ENCODE assay signal across 9 mouse cellular contexts in genomic region chr11:7160637-7161101, GRCm38 (mm10). TPM values are rescaled to one million over a fixed set of nuclear protein-coding genes. Genes with fewer than 3 reads are reported as not detected.
A peak's percentile ranks its signal among the peaks of the same experiment; 100 is the strongest.
DNase-seq lines count a peak whose midpoint lies in the region; ATAC-seq and TF ChIP-seq lines count a peak whose summit lies in the region.
"Had no signal": no experiment of that assay in that cellular context is flagged by ENCODE, and none has a peak within 500 bp of the region (broad histone marks: within the 10 kb centered on the region; RNA-seq: fewer than 3 reads in every experiment).

No protein-coding gene starts in this region.

- H3K4me1 ChIP-seq in lung, embryonic 16.5 days (replicated peaks; ENCODE audit: control insufficient read depth, insufficient read depth, low read length), result peaks cover 13% of the 10 kb centered on the region
- 0 out of 2 replicates have a peak, but pooled peaks cover 2% of the 10 kb centered on the region for H3K4me1 ChIP-seq in forebrain, embryonic 16.5 days (replicated peaks; ENCODE audit: control insufficient read depth, insufficient read depth, low read length)
- H3K4me1 ChIP-seq in liver, embryonic 14.5 days (replicated peaks; ENCODE audit: control insufficient read depth in 2 of 2, insufficient read depth in 2 of 2, low read length in 1 of 2), result peaks cover 0 to 24% of the 10 kb centered on the region in 2 experiments; a peak in 3 of 4 replicates

- H3K27ac ChIP-seq in lung, embryonic 16.5 days (ENCODE audit: low read length), result peak overlapping the region; percentile 7
- no peak overlapping the region for H3K27ac ChIP-seq in forebrain, embryonic 16.5 days (ENCODE audit: low read length)
- no peak overlapping the region for H3K27ac ChIP-seq in liver, embryonic 14.5 days

- TF ChIP-seq CTCF in liver, embryonic 14.5 days (IDR thresholded peaks at IDR 0.05; ENCODE audit: low read depth), result no peak

- no peak for DNase-seq in lung, postnatal 25 days (ENCODE audit: low spot score)
- no peak for DNase-seq in liver, embryonic 14.5 days (ENCODE audit: low read depth in 3 of 3, low spot score in 3 of 3)
- peak; percentile 44 to 63 for DNase-seq in thymus, postnatal 36 days
- DNase-seq in spleen, adult 18-20 months, result no peak
- no peak for DNase-seq in right cerebral cortex, postnatal 4 days
- DNase-seq: lung, adult 18-20 months had no signal

- H3K9me3 ChIP-seq in lung, embryonic 16.5 days (ENCODE audit: control insufficient read depth, low read length), result no peaks in the 10 kb centered on the region
- H3K9me3 ChIP-seq in forebrain, embryonic 16.5 days (ENCODE audit: control insufficient read depth, low read length), result no peaks in the 10 kb centered on the region
- no peaks in the 10 kb centered on the region for H3K9me3 ChIP-seq in liver, embryonic 14.5 days (ENCODE audit: control insufficient read depth, low read length)

- no peak overlapping the region for H3K4me3 ChIP-seq in lung, embryonic 16.5 days (ENCODE audit: low read length)
- no peak overlapping the region for H3K4me3 ChIP-seq in forebrain, embryonic 16.5 days (replicated peaks; ENCODE audit: low read length)
- H3K4me3 ChIP-seq in liver, embryonic 14.5 days (ENCODE audit: insufficient read depth in 1 of 2, low read depth in 2 of 2, low read length in 2 of 2), result no peak overlapping the region

- no peak overlapping the region for H3K4me2 ChIP-seq in lung, embryonic 16.5 days (ENCODE audit: low read depth, low read length)
- no peak overlapping the region for H3K4me2 ChIP-seq in forebrain, embryonic 16.5 days (ENCODE audit: low read length)
- H3K4me2 ChIP-seq in liver, embryonic 14.5 days (ENCODE audit: low read depth), result no peak overlapping the region

- WGBS in lung, embryonic 16.5 days, result 26% methylated on average over 4 of the region's 4 CpGs
- 51% methylated on average over 4 of the region's 4 CpGs for WGBS in forebrain, embryonic 16.5 days
- 31% methylated on average over 4 of the region's 4 CpGs for WGBS in liver, embryonic 14.5 days (ENCODE audit: insufficient replicate concordance)

- H3K36me3 ChIP-seq in lung, embryonic 16.5 days (ENCODE audit: control insufficient read depth, insufficient read depth, low read length), result no peaks in the 10 kb centered on the region
- no peaks in the 10 kb centered on the region for H3K36me3 ChIP-seq in forebrain, embryonic 16.5 days (ENCODE audit: control insufficient read depth, insufficient read depth)
- H3K36me3 ChIP-seq in liver, embryonic 14.5 days (replicated peaks; ENCODE audit: control insufficient read depth, insufficient read depth, low read depth), result no peaks in the 10 kb centered on the region

- H3K9ac ChIP-seq in lung, embryonic 16.5 days (ENCODE audit: low read length), result no peak overlapping the region
- H3K9ac ChIP-seq in forebrain, embryonic 16.5 days (replicated peaks; ENCODE audit: low read depth, low read length), result no peak overlapping the region
- H3K9ac ChIP-seq in liver, embryonic 14.5 days (replicated peaks), result no peak overlapping the region

- no peak for TF ChIP-seq EP300 in liver, embryonic 14.5 days (IDR thresholded peaks at IDR 0.05; ENCODE audit: low read depth)

- peak; percentile 82 for ATAC-seq in lung, embryonic 16.5 days (ENCODE audit: low read depth)
- peak; percentile 46; the same call in 1 of the 2 replicates for ATAC-seq in forebrain, embryonic 16.5 days
- ATAC-seq in liver, embryonic 14.5 days (ENCODE audit: insufficient read depth), result peak; percentile 44; the same call in 1 of the 2 replicates
- no peak for ATAC-seq in monocyte, adult 5-6 weeks (replicated peaks; ENCODE audit: insufficient number of reproducible peaks, low FRiP score, low TSS enrichment, poor library complexity, severe bottlenecking)

- no peaks in the 10 kb centered on the region for H3K27me3 ChIP-seq in lung, embryonic 16.5 days (ENCODE audit: control insufficient read depth, insufficient read depth, low read depth, low read length)
- no peaks in the 10 kb centered on the region for H3K27me3 ChIP-seq in forebrain, embryonic 16.5 days (replicated peaks; ENCODE audit: control insufficient read depth, insufficient read depth, low read length)
- no peaks in the 10 kb centered on the region for H3K27me3 ChIP-seq in liver, embryonic 14.5 days (ENCODE audit: control insufficient read depth, insufficient read depth, low read length)

RNA-seq across cellular contexts. Expression of gene Gm11985, which starts 27.7 kb away (rescaled TPM):
- 0.15 TPM in 1 of 2 replicates, not detected in the other for polyA plus RNA-seq in lung, embryonic 16.5 days (2015; fragmentation: Nextera tagmentation; extraction: Ambion mirVana)
- not detected in 2 replicates for polyA plus RNA-seq in forebrain, embryonic 16.5 days (2015; fragmentation: Nextera tagmentation; extraction: Ambion mirVana)
- polyA plus RNA-seq in liver, embryonic 14.5 days (2012; rRNA removed), result not detected in 2 replicates
- polyA plus RNA-seq in liver, embryonic 14.5 days (2014; fragmentation: Nextera tagmentation; extraction: Ambion mirVana), result not detected in 2 replicates
- not detected in 3 replicates for total RNA-seq in monocyte, adult 5-6 weeks (2017)

RNA-seq across cellular contexts. Expression of gene Igfbp1, which starts 36.9 kb away (rescaled TPM):
- 0.58 and 3.4 TPM in 2 replicates for polyA plus RNA-seq in lung, embryonic 16.5 days (2015; fragmentation: Nextera tagmentation; extraction: Ambion mirVana)
- 0.23 TPM in 1 of 2 replicates, not detected in the other for polyA plus RNA-seq in forebrain, embryonic 16.5 days (2015; fragmentation: Nextera tagmentation; extraction: Ambion mirVana)
- 48.0 and 51.7 TPM in 2 replicates for polyA plus RNA-seq in liver, embryonic 14.5 days (2012; rRNA removed)
- polyA plus RNA-seq in liver, embryonic 14.5 days (2014; fragmentation: Nextera tagmentation; extraction: Ambion mirVana), result 56.3 and 62.0 TPM in 2 replicates
- total RNA-seq in monocyte, adult 5-6 weeks (2017), result not detected in 3 replicates

RNA-seq across cellular contexts. Expression of gene Igfbp3, which starts 53.1 kb away (rescaled TPM):
- 14.8 and 16.4 TPM in 2 replicates for polyA plus RNA-seq in lung, embryonic 16.5 days (2015; fragmentation: Nextera tagmentation; extraction: Ambion mirVana)
- 51.1 and 62.5 TPM in 2 replicates for polyA plus RNA-seq in forebrain, embryonic 16.5 days (2015; fragmentation: Nextera tagmentation; extraction: Ambion mirVana)
- 13.7 and 21.4 TPM in 2 replicates for polyA plus RNA-seq in liver, embryonic 14.5 days (2012; rRNA removed)
- 19.0 and 21.5 TPM in 2 replicates for polyA plus RNA-seq in liver, embryonic 14.5 days (2014; fragmentation: Nextera tagmentation; extraction: Ambion mirVana)
- total RNA-seq in monocyte, adult 5-6 weeks (2017), result not detected in 3 replicates

Comparison
In these comparisons a context has a peak if more than half of its experiments do, and no peak if none do; other contexts are left out.
1. DNase-seq: peak in thymus, postnatal 36 days (2 of 2); none in lung, postnatal 25 days (single experiment), liver, embryonic 14.5 days (0 of 3), spleen, adult 18-20 months (0 of 2) and right cerebral cortex, postnatal 4 days (single experiment).
2. RNA of gene Igfbp1, which starts 36.9 kb away (polyA plus RNA-seq): 48.0 to 62.0 TPM in liver, embryonic 14.5 days; 0.58 to 3.4 TPM in lung, embryonic 16.5 days and 0.23 TPM in forebrain, embryonic 16.5 days; every median in the first group is over 10 times any median in the second.